Mouse (Mus musculus) forebrain, embryonic 11.5 days (tissue): Measurements from ENCODE around the gene Slco4c1. TPM values are rescaled to one million over a fixed set of nuclear protein-coding genes. Genes with fewer than 3 reads are reported as not detected.
A peak's percentile ranks its signal among the peaks of the same experiment; 100 is the strongest.

Experiments used
- ATAC-seq: fragments of 200-750 bp; cut with Nextera tagmentation; replicated peaks from 2 replicates; pipeline ENCODE4 v1.8.0; 2017; ENCODE audit warnings: moderate TSS enrichment; ENCODE audit not compliant: low FRiP score
- DNase-seq: peaks from one replicate; pipeline ENCODE4 v3.0.0-alpha.2; 2017; ENCODE audit warnings: low spot score
- H3K27ac ChIP-seq: fragments of 300-500 bp; sonication (generic); 2 replicates; pipeline ENCODE4 v1.5.1; 2014; ENCODE audit warnings: low read depth, low read length
- H3K27me3 ChIP-seq: fragments of 300-500 bp; sonication (generic); 2 replicates; pipeline ENCODE4 v1.6.1; 2014; ENCODE audit warnings: mild to moderate bottlenecking, low read length, mixed read lengths; ENCODE audit not compliant: control insufficient read depth, insufficient read depth
- H3K36me3 ChIP-seq: fragments of 300-500 bp; sonication (generic); 2 replicates; pipeline ENCODE4 v1.6.1; 2014; ENCODE audit warnings: mild to moderate bottlenecking, low read length, moderate library complexity, mixed read lengths; ENCODE audit not compliant: control insufficient read depth, insufficient read depth
- H3K4me1 ChIP-seq: fragments of 300-500 bp; sonication (generic); replicated peaks from 2 replicates; pipeline ENCODE4 v1.6.1; 2014; ENCODE audit warnings: low read length, mixed read lengths; ENCODE audit not compliant: control insufficient read depth, insufficient read depth
- H3K4me2 ChIP-seq: fragments of 300-500 bp; sonication (generic); 2 replicates; pipeline ENCODE4 v1.6.1; 2014; ENCODE audit warnings: low read depth, mild to moderate bottlenecking, low read length, moderate library complexity, mixed read lengths; ENCODE audit not compliant: severe bottlenecking
- H3K4me3 ChIP-seq: fragments of 300-500 bp; sonication (generic); 2 replicates; pipeline ENCODE4 v1.5.1; 2014; ENCODE audit warnings: low read depth, low read length
- H3K9ac ChIP-seq: fragments of 300-500 bp; sonication (generic); 2 replicates; pipeline ENCODE4 v1.6.1; 2014; ENCODE audit warnings: low read length
- H3K9me3 ChIP-seq: fragments of 300-500 bp; sonication (generic); 2 replicates; pipeline ENCODE4 v1.6.1; 2016; ENCODE audit warnings: low read length, mixed read lengths; ENCODE audit not compliant: control insufficient read depth
- WGBS: fragments of 180-500 bp; shearing (Covaris S2); extraction: QIAGEN DNeasy Blood & Tissue Kit; methylation state at CpG from one replicate; pipeline ENCODE4 v1.1.7; 2014; 5-methylcytosine and 5-hydroxymethylcytosine counted together
- polyA plus RNA-seq: library from polyadenylated mRNA; unstranded; fragments of >200 nt; fragmentation: Nextera tagmentation; extraction: Ambion mirVana; gene quantifications from 2 replicates; pipeline ENCODE4 v1.2.1, GENCODE M21; 2014

Gene Slco4c1
- polyA plus RNA-seq, 1 experiment from 2014 or later = not detected

- no peaks in the 10 kb centered on the region for H3K9me3 ChIP-seq
- H3K27ac ChIP-seq = no peak overlapping the region
- no peaks in the 10 kb centered on the region for H3K36me3 ChIP-seq
- DNase-seq = no peak
- no peak overlapping the region for H3K4me3 ChIP-seq
- H3K27me3 ChIP-seq = no peaks in the 10 kb centered on the region
- no peaks in the 10 kb centered on the region for H3K4me1 ChIP-seq
- no peak overlapping the region for H3K9ac ChIP-seq
- no peak for ATAC-seq
- H3K4me2 ChIP-seq = no peak overlapping the region
- WGBS = 99% methylated on average over 4 of the region's 4 CpGs
Observed at GRCm38 (mm10) chr1:96866002-96866401, 6.0 kb downstream of the Slco4c1 start.

DNA sequence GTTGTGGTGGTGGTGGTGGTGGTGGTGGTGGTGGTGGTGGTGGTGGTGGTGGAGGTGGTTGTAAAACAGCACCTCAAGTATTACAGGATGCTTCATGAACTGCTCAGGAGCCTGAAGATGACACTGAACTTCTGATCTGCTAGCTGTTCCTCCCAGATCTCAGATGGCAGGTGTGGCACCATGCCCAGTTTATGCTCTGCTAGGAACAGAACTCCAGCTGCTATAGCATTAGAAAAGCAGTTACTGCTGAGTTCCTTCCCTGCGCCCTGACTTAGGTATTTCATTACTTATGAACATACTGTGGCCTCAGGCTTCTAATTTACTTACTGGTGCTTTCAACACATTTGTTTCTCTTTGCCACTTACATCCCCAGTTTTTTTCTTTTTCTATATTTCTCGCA lies 7.9 kb downstream of the Slco4c1 start:
- Histone ChIP-seq H3K9ac (no peak overlapping the region), H3K9me3 (no peaks in the 10 kb centered on the region), H3K4me3 (no peak overlapping the region), H3K27me3 (no peaks in the 10 kb centered on the region), H3K4me1 (no peaks in the 10 kb centered on the region), H3K4me2 (no peak overlapping the region), H3K27ac (no peak overlapping the region), H3K36me3 (no peaks in the 10 kb centered on the region)
- no peak for ATAC-seq
- WGBS = 76% methylated on average over 2 of the region's 2 CpGs
- no peak for DNase-seq

GRCm38 (mm10) chr1:96859995-96860684 lies 11.8 kb downstream of the Slco4c1 start:
- Histone ChIP-seq H3K27me3 (no peaks in the 10 kb centered on the region), H3K9me3 (no peaks in the 10 kb centered on the region), H3K4me1 (no peaks in the 10 kb centered on the region), H3K4me3 (no peak overlapping the region), H3K36me3 (no peaks in the 10 kb centered on the region), H3K27ac (no peak overlapping the region), H3K4me2 (no peak overlapping the region), H3K9ac (no peak overlapping the region)
- ATAC-seq (no peak), DNase-seq (no peak)
- WGBS = 90% methylated on average over 7 of the region's 7 CpGs

DNA sequence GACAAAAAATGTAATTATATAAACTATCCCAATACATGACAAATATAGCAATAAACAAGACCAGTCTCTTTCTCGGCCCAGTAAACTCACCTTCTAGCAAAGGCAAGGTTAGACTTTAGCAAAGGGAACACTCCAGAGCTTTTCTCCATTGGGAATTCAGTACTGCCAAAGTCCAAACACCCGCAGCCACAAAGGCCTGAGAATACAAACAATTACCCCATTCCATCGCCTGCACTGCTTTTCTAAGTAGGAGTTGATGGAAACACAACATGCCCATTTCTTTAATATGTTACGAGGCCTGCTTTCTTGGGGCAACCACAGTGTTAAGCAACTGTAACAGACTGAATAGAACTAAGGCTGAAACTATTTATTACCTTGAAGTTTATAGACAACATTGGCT lies 18.4 kb downstream of the Slco4c1 start:
- no peak for ATAC-seq

DNA sequence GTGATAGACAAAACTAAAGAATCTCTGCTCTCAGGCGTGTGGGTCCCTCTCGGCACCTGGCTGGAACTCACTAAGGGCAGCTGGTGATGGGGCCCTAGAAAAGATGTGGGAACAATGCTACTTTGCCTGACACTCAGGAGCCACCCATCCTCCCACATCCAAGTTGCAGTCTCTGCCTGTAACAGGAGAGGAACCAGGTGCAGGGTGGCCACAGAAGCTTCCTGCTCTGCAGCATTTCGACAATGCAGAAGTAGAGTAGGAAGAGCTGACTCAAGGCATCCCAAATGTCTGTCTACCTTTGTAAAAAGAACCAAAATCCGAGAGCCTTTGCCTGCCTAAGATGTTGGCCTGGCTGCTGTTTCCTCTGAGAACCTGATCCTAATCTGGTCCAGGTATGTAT lies 22.9 kb downstream of the Slco4c1 start:
- WGBS = 73% methylated on average over 4 of the region's 4 CpGs
- no peaks in the 10 kb centered on the region for H3K9me3 ChIP-seq
- no peak overlapping the region for H3K9ac ChIP-seq
- no peak overlapping the region for H3K4me3 ChIP-seq
- DNase-seq (no peak), ATAC-seq (no peak)
- no peak overlapping the region for H3K4me2 ChIP-seq
- H3K4me1 ChIP-seq = no peaks in the 10 kb centered on the region
- no peak overlapping the region for H3K27ac ChIP-seq
- H3K27me3 ChIP-seq = no peaks in the 10 kb centered on the region
- H3K36me3 ChIP-seq = no peaks in the 10 kb centered on the region

More for the DNA sequence above, 18.4 kb downstream of the Slco4c1 start:
- no peak for DNase-seq
- 89% methylated on average over 4 of the region's 4 CpGs for WGBS
- Histone ChIP-seq H3K36me3 (no peaks in the 10 kb centered on the region), H3K4me1 (no peaks in the 10 kb centered on the region), H3K9me3 (no peaks in the 10 kb centered on the region), H3K27me3 (no peaks in the 10 kb centered on the region), H3K27ac (no peak overlapping the region), H3K4me2 (no peak overlapping the region), H3K4me3 (no peak overlapping the region), H3K9ac (no peak overlapping the region)

GRCm38 (mm10) chr1:96848606-96849005 lies 23.4 kb downstream of the Slco4c1 start:
- Histone ChIP-seq H3K4me1 (no peaks in the 10 kb centered on the region), H3K9ac (no peak overlapping the region), H3K36me3 (no peaks in the 10 kb centered on the region), H3K27ac (no peak overlapping the region), H3K27me3 (no peaks in the 10 kb centered on the region), H3K4me2 (no peak overlapping the region), H3K4me3 (no peak overlapping the region), H3K9me3 (no peaks in the 10 kb centered on the region)
- ATAC-seq (no peak), DNase-seq (no peak)
- whole genome bisulfite sequencing = 57% methylated on average over 2 of the region's 2 CpGs

- no peak for DNase-seq
- no peaks in the 10 kb centered on the region for H3K36me3 ChIP-seq
- 5% methylated on average over 3 of the region's 3 CpGs for WGBS
- H3K4me2 ChIP-seq = no peak overlapping the region
- no peaks in the 10 kb centered on the region for H3K27me3 ChIP-seq
- H3K4me1 ChIP-seq = no peaks in the 10 kb centered on the region
- no peaks in the 10 kb centered on the region for H3K9me3 ChIP-seq
- 0 out of 2 replicates have a peak, but pooled peaks have one; percentile 36 for ATAC-seq
- H3K4me3 ChIP-seq = no peak overlapping the region
- no peak overlapping the region for H3K9ac ChIP-seq
- H3K27ac ChIP-seq = no peak overlapping the region
Observed at GRCm38 (mm10) chr1:96846727-96847126, 25.2 kb downstream of the Slco4c1 start.

DNA sequence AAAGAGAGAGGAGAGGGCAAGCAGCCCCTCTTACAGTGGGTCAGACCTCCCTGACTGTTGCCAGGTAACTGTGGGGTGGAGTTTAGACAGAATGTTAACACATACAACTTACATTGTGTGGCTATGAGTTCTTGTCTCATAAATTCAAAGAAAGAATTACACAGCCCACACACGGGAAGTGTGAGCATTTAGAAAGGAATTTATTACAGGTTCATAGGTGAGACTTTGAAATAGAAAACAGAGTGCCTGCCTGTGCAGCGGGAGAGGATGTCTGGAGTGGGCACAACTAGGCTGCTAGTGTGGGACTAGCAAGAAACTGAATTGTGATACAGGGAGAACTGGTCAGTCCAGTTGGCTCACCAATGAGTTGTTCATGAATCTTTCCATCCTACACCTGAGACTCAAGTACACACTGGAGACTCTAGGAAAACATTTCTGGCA lies 66.7 kb downstream of the Slco4c1 start:
- no peak for DNase-seq
- Histone ChIP-seq H3K9me3 (no peaks in the 10 kb centered on the region), H3K27me3 (no peaks in the 10 kb centered on the region), H3K4me2 (no peak overlapping the region), H3K9ac (no peak overlapping the region), H3K4me3 (no peak overlapping the region), H3K36me3 (no peaks in the 10 kb centered on the region), H3K4me1 (no peaks in the 10 kb centered on the region), H3K27ac (no peak overlapping the region)
- WGBS = 75% methylated on average over 2 of the region's 2 CpGs
- ATAC-seq = no peak

GRCm38 (mm10) chr1:96801595-96801994 lies 70.4 kb downstream of the Slco4c1 start:
- DNase-seq = no peak
- no peaks in the 10 kb centered on the region for H3K27me3 ChIP-seq
- H3K9me3 ChIP-seq = no peaks in the 10 kb centered on the region
- no peak overlapping the region for H3K4me2 ChIP-seq
- H3K4me1 ChIP-seq = no peaks in the 10 kb centered on the region
- ATAC-seq = peak; percentile 66; the same call in 1 of the 2 replicates
- no peak overlapping the region for H3K4me3 ChIP-seq
- H3K27ac ChIP-seq = no peak overlapping the region
- H3K36me3 ChIP-seq = no peaks in the 10 kb centered on the region
- no peak overlapping the region for H3K9ac ChIP-seq
